Mouse (Mus musculus) spleen, adult 2 months (tissue): ENCODE measurements around the gene Scn2b.

Experiments used
- CTCF ChIP-seq: fragments of 200-500 bp; IDR thresholded peaks from 2 replicates; pipeline ENCODE4 v1.5.1; 2011; ENCODE audit warnings: mild to moderate bottlenecking, inconsistent platforms; ENCODE audit not compliant: insufficient read depth, insufficient read length, insufficient replicate concordance; ENCODE audit errors: extremely low read depth
- POLR2A ChIP-seq: fragments of 200-500 bp; IDR thresholded peaks from 2 replicates; pipeline ENCODE4 v1.6.1; 2011; ENCODE audit warnings: low read depth, low read length, inconsistent platforms

- TF ChIP-seq CTCF (no peak), POLR2A (no peak)
These were observed 19.2 kb upstream of the Scn2b start for GRCm38 (mm10) chr9:45098426-45098825.
